Mouse (Mus musculus) liver, embryonic 11.5 days (tissue): Measurements from ENCODE around the gene Gm45140. TPM values are rescaled to one million over a fixed set of nuclear protein-coding genes. Genes with fewer than 3 reads are reported as not detected.

ENCODE experiments used
- ATAC-seq: fragments of 200-750 bp; cut with Nextera tagmentation; replicated peaks from 2 replicates; pipeline ENCODE4 v1.8.0; 2017; ENCODE audit warnings: moderate number of reproducible peaks, mild to moderate bottlenecking, moderate TSS enrichment, moderate library complexity; ENCODE audit not compliant: low FRiP score
- DNase-seq: peaks from one replicate; pipeline ENCODE4 v3.0.0-alpha.2; 2017; ENCODE audit warnings: low spot score
- H3K27ac ChIP-seq: fragments of 300-500 bp; sonication (generic); 2 replicates; pipeline ENCODE4 v1.5.1; 2014; ENCODE audit warnings: mild to moderate bottlenecking, low read depth, low read length, control low read depth
- H3K27me3 ChIP-seq: fragments of 300-500 bp; sonication (generic); replicated peaks from 2 replicates; pipeline ENCODE4 v1.6.1; 2014; ENCODE audit warnings: low read length, mixed read lengths; ENCODE audit not compliant: control insufficient read depth, insufficient read depth
- H3K36me3 ChIP-seq: fragments of 300-500 bp; sonication (generic); 2 replicates; pipeline ENCODE4 v1.6.1; 2014; ENCODE audit warnings: mild to moderate bottlenecking, low read length, moderate library complexity, mixed read lengths; ENCODE audit not compliant: control insufficient read depth, insufficient read depth
- H3K4me1 ChIP-seq: fragments of 300-500 bp; sonication (generic); replicated peaks from 2 replicates; pipeline ENCODE4 v1.6.1; 2014; ENCODE audit warnings: low read length, mixed read lengths; ENCODE audit not compliant: control insufficient read depth, insufficient read depth
- H3K4me2 ChIP-seq: fragments of 300-500 bp; sonication (generic); 2 replicates; pipeline ENCODE4 v1.6.1; 2014; ENCODE audit warnings: mild to moderate bottlenecking, control low read depth, moderate library complexity
- H3K4me3 ChIP-seq: fragments of 300-500 bp; sonication (generic); 2 replicates; pipeline ENCODE4 v1.5.1; 2014; ENCODE audit warnings: low read depth, low read length, control low read depth
- H3K9ac ChIP-seq: fragments of 300-500 bp; sonication (generic); 2 replicates; pipeline ENCODE4 v1.6.1; 2014; ENCODE audit warnings: low read depth, low read length, control low read depth
- H3K9me3 ChIP-seq: fragments of 300-500 bp; sonication (generic); 2 replicates; pipeline ENCODE4 v1.6.1; 2016; ENCODE audit warnings: low read length, inconsistent platforms, mixed read lengths; ENCODE audit not compliant: control insufficient read depth
- WGBS: fragments of 180-500 bp; shearing (Covaris S2); extraction: QIAGEN DNeasy Blood & Tissue Kit; methylation state at CpG from one replicate; pipeline ENCODE4 v1.1.7; 2014; 5-methylcytosine and 5-hydroxymethylcytosine counted together
- polyA plus RNA-seq: library from polyadenylated mRNA; unstranded; fragments of >200 nt; fragmentation: Nextera tagmentation; extraction: Ambion mirVana; gene quantifications from 2 replicates; pipeline ENCODE4 v1.2.1, GENCODE M21; 2014

The Gm45140 gene
- polyA plus RNA-seq, 1 experiment from 2014 or later, result 7.8 TPM

GRCm38 (mm10) chr6:87850900-87851614 lies 15.5 kb upstream of the Gm45140 start, which contains the start of gene Cnbp:
Gene Cnbp (minus strand): TSS chr6:87851106.
- whole genome bisulfite sequencing, result under 1% methylated on average over 55 of the region's 55 CpGs
- Histone ChIP-seq H3K9me3 (no peaks in the 10 kb centered on the region), H3K9ac (peak within 1 kb of the TSS; percentile 100), H3K27me3 (no peaks in the 10 kb centered on the region), H3K4me2 (peak within 1 kb of the TSS; percentile 91), H3K27ac (peak within 1 kb of the TSS; percentile 95), H3K4me1 (peaks cover 17% of the 10 kb centered on the region), H3K4me3 (peak within 1 kb of the TSS; percentile 99), H3K36me3 (peaks cover 14% of the 10 kb centered on the region)
- ATAC-seq, result peak; percentile 95
- peak; percentile 95 for DNase-seq

- Histone ChIP-seq H3K36me3 (peaks cover 18% of the 10 kb centered on the region), H3K9ac (peak overlapping the region; percentile 100), H3K4me2 (peak overlapping the region; percentile 91), H3K27me3 (no peaks in the 10 kb centered on the region), H3K9me3 (no peaks in the 10 kb centered on the region), H3K4me3 (peak overlapping the region; percentile 99), H3K4me1 (peaks cover 17% of the 10 kb centered on the region), H3K27ac (peak overlapping the region; percentile 95)
- under 1% methylated on average over 70 of the region's 73 CpGs for WGBS
- ATAC-seq (peak; percentile 56), DNase-seq (peak; percentile 76)
These were observed 14.7 kb upstream of the Gm45140 start for GRCm38 (mm10) chr6:87850155-87850899.

DNA sequence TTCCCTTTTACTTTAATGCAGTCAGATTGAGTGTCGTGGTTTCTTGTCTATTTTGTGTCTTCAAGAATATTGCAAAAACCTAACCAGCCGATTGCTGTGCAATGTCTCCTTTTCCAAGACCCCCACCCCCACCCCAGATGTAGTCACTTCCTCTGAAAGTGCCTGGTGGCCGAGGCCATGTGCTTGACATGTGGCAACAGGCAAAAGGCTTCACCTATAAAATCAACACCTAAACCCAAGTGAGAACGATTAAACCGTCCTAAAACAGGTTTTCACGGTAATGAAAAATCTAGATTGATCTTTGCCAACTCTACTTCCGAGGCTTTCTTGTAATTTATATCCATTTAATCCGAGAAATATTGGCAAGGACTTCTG lies 14.2 kb upstream of the Gm45140 start:
- peaks cover 17% of the 10 kb centered on the region for H3K4me1 ChIP-seq
- peak overlapping the region; percentile 100 for H3K9ac ChIP-seq
- H3K4me3 ChIP-seq, result peak overlapping the region; percentile 99
- H3K36me3 ChIP-seq, result peaks cover 23% of the 10 kb centered on the region
- peak overlapping the region; percentile 95 for H3K27ac ChIP-seq
- H3K4me2 ChIP-seq, result peak overlapping the region; percentile 91
- DNase-seq (peak; percentile 51), ATAC-seq (no peak)
- WGBS, result 0% methylated on average over 8 of the region's 8 CpGs
- no peaks in the 10 kb centered on the region for H3K9me3 ChIP-seq
- H3K27me3 ChIP-seq, result no peaks in the 10 kb centered on the region

DNA sequence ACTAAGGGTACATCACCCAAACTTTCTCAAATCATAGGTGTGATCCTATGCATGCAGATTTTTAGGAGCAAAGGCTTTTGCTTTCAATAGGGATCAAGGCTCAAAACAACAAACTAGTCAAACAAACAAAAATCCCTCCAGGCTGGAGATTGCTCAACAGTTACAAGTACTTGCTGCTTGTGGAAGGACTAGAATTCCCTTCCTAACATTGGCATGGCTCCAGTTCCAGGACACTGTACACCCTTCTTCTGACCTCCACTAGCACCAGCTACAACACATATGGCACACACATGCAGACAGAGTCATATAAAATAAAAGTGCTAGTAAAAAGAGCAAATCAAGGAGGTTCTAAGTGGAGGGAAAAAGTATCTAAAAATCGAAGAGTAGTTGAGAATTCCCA lies 11.2 kb upstream of the Gm45140 start:
- DNase-seq (no peak), ATAC-seq (no peak)
- no peaks in the 10 kb centered on the region for H3K27me3 ChIP-seq
- peak overlapping the region; percentile 34; the same call in 1 of the 2 replicates for H3K9ac ChIP-seq
- H3K9me3 ChIP-seq, result no peaks in the 10 kb centered on the region
- WGBS, result 85% methylated on average over 1 of the region's 1 CpGs
- 0 out of 2 replicates have a peak overlapping the region, but pooled peaks have one; percentile 11 for H3K27ac ChIP-seq
- peaks cover 45% of the 10 kb centered on the region for H3K36me3 ChIP-seq
- H3K4me1 ChIP-seq, result peaks cover 17% of the 10 kb centered on the region
- peak overlapping the region; percentile 91 for H3K4me2 ChIP-seq
- H3K4me3 ChIP-seq, result no peak overlapping the region

- no peak overlapping the region for H3K4me2 ChIP-seq
- no peaks in the 10 kb centered on the region for H3K9me3 ChIP-seq
- WGBS, result 89% methylated on average over 13 of the region's 13 CpGs
- no peak for ATAC-seq
- no peak overlapping the region for H3K27ac ChIP-seq
- H3K9ac ChIP-seq, result no peak overlapping the region
- no peak for DNase-seq
- peaks cover 46% of the 10 kb centered on the region for H3K36me3 ChIP-seq
- peaks cover 17% of the 10 kb centered on the region for H3K4me1 ChIP-seq
- H3K4me3 ChIP-seq, result no peak overlapping the region
- H3K27me3 ChIP-seq, result no peaks in the 10 kb centered on the region
These were observed 9.6 kb upstream of the Gm45140 start for GRCm38 (mm10) chr6:87845031-87845695.

DNA sequence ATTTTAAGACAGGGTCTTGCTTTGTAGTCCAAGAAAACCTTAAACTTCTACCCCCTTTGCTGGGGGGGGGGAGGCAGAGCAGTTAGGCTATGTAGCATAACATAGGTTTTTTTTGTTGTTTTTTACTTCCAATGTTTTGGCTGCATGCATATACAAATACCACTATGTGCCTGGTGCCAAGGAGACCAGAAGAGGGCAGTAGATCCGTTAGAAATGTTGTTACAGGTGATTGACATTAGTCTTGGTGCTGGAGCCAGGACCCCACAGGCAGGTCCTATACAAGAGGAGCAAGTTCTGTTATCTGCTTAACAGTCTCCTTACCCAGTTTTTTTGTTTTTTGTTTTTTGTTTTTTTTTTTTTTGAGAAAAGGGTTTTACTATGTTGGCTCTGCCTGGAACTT lies 6.7 kb upstream of the Gm45140 start:
- DNase-seq, result no peak
- Histone ChIP-seq H3K36me3 (peaks cover 35% of the 10 kb centered on the region), H3K27me3 (no peaks in the 10 kb centered on the region), H3K4me3 (no peak overlapping the region), H3K4me2 (no peak overlapping the region), H3K4me1 (peaks cover 12% of the 10 kb centered on the region), H3K9me3 (no peaks in the 10 kb centered on the region), H3K27ac (no peak overlapping the region), H3K9ac (no peak overlapping the region)
- no peak for ATAC-seq
- WGBS, result 8% methylated on average over 1 of the region's 1 CpGs

DNA sequence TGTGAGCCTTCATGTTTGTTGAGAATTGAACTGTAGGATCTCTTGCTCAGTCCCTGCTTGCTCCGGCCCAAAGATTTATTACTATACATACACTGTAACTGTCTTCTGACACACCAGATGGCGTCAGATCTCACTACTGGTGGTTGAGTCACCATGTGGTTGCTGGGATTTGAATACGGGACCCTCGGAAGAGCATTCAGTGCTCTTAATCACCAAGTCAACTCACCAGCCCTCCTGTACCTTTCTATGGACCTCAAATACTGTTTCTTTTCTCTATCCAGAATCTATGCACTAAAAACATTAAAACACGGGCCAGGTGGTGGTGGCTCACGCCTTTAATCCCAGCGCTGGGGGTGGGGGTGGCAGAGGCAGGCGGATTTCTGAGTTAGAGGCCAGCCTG lies 6.0 kb upstream of the Gm45140 start:
- H3K9ac ChIP-seq, result no peak overlapping the region
- no peak overlapping the region for H3K4me3 ChIP-seq
- ATAC-seq, result no peak
- peaks cover 31% of the 10 kb centered on the region for H3K36me3 ChIP-seq
- no peak for DNase-seq
- H3K27ac ChIP-seq, result no peak overlapping the region
- WGBS, result 76% methylated on average over 8 of the region's 8 CpGs
- peaks cover 10% of the 10 kb centered on the region for H3K4me1 ChIP-seq
- H3K27me3 ChIP-seq, result no peaks in the 10 kb centered on the region
- no peak overlapping the region for H3K4me2 ChIP-seq
- no peaks in the 10 kb centered on the region for H3K9me3 ChIP-seq

GRCm38 (mm10) chr6:87839797-87840341 lies 4.3 kb upstream of the Gm45140 start:
- Histone ChIP-seq H3K4me1 (peaks cover 10% of the 10 kb centered on the region), H3K27ac (peak overlapping the region; percentile 89), H3K4me2 (peak overlapping the region; percentile 67), H3K27me3 (no peaks in the 10 kb centered on the region), H3K9ac (peak overlapping the region; percentile 67), H3K36me3 (peaks cover 26% of the 10 kb centered on the region), H3K9me3 (no peaks in the 10 kb centered on the region), H3K4me3 (peak overlapping the region; percentile 78; the same call in 1 of the 2 replicates)
- no peak for DNase-seq
- ATAC-seq, result no peak
- WGBS, result 55% methylated on average over 11 of the region's 11 CpGs
